Mouse (Mus musculus): ENCODE data around the gene Vmn1r233. TPM values are rescaled to one million over a fixed set of nuclear protein-coding genes. Genes with fewer than 3 reads are reported as not detected.

The Vmn1r233 gene
- polyA plus RNA-seq (2015; fragmentation: Nextera tagmentation; extraction: Ambion mirVana) = not detected in 2 replicates

GRCm38 (mm10) chr17:20996364-20996763 is at the start of gene Vmn1r233:
Vmn1r233 (minus strand) TSS chr17:20996464.
- Histone ChIP-seq H3K4me2 (no peak within 1 kb of the TSS), H3K27ac (no peak within 1 kb of the TSS), H3K36me3 (no peaks in the 10 kb centered on the region), H3K4me1 (no peaks in the 10 kb centered on the region), H3K9ac (no peak within 1 kb of the TSS), H3K27me3 (no peaks in the 10 kb centered on the region), H3K4me3 (no peak within 1 kb of the TSS), H3K9me3 (no peaks in the 10 kb centered on the region)
- no peak for ATAC-seq (ENCODE audit: insufficient number of reproducible peaks, insufficient read depth, low FRiP score, low TSS enrichment, low read depth)

- no peak overlapping the region for H3K27ac ChIP-seq
- WGBS = 91% methylated on average over 1 of the region's 1 CpGs
- no peak overlapping the region for H3K4me3 ChIP-seq
- no peak for ATAC-seq (ENCODE audit: insufficient number of reproducible peaks, insufficient read depth, low FRiP score, low TSS enrichment, low read depth)
- no peak overlapping the region for H3K9ac ChIP-seq
- no peak overlapping the region for H3K4me2 ChIP-seq
- no peaks in the 10 kb centered on the region for H3K4me1 ChIP-seq
- H3K27me3 ChIP-seq = no peaks in the 10 kb centered on the region
- no peaks in the 10 kb centered on the region for H3K9me3 ChIP-seq
- peaks cover 77% of the 10 kb centered on the region for H3K36me3 ChIP-seq
Measured at GRCm38 (mm10) chr17:21018410-21019080, 22.3 kb upstream of the Vmn1r233 start.

GRCm38 (mm10) chr17:21009726-21010125 is 13.5 kb upstream of the Vmn1r233 start:
- peak overlapping the region; percentile 85 for H3K9ac ChIP-seq
- ATAC-seq (ENCODE audit: insufficient number of reproducible peaks, insufficient read depth, low FRiP score, low TSS enrichment, low read depth) = no peak
- H3K36me3 ChIP-seq = peaks cover 22% of the 10 kb centered on the region
- peak overlapping the region; percentile 79 for H3K4me3 ChIP-seq
- no peaks in the 10 kb centered on the region for H3K9me3 ChIP-seq
- 21% methylated on average over 1 of the region's 1 CpGs for WGBS
- H3K27ac ChIP-seq = peak overlapping the region; percentile 91; the same call in 1 of the 2 replicates
- H3K27me3 ChIP-seq = no peaks in the 10 kb centered on the region
- peak overlapping the region; percentile 89 for H3K4me2 ChIP-seq
- peaks cover 17% of the 10 kb centered on the region for H3K4me1 ChIP-seq

- peak within 1 kb of the TSS; percentile 91 for H3K27ac ChIP-seq
- no peaks in the 10 kb centered on the region for H3K9me3 ChIP-seq
- peak within 1 kb of the TSS; percentile 79 for H3K4me3 ChIP-seq
- ATAC-seq (ENCODE audit: insufficient number of reproducible peaks, insufficient read depth, low FRiP score, low TSS enrichment, low read depth) = peak; percentile 89
- H3K36me3 ChIP-seq = peaks cover 18% of the 10 kb centered on the region
- H3K27me3 ChIP-seq = no peaks in the 10 kb centered on the region
- H3K4me2 ChIP-seq = peak within 1 kb of the TSS; percentile 89
- peaks cover 17% of the 10 kb centered on the region for H3K4me1 ChIP-seq
- 5% methylated on average over 36 of the region's 36 CpGs for WGBS
- peak within 1 kb of the TSS; percentile 85 for H3K9ac ChIP-seq
Measured at GRCm38 (mm10) chr17:21008382-21009331, 12.4 kb upstream of the Vmn1r233 start, which contains the start of gene Zfp160. Zfp160 (plus strand) TSS chr17:21008903.

GRCm38 (mm10) chr17:20993716-20994115 is 2.5 kb downstream of the Vmn1r233 start:
- Histone ChIP-seq H3K4me2 (no peak overlapping the region), H3K27ac (no peak overlapping the region), H3K4me1 (no peaks in the 10 kb centered on the region), H3K4me3 (no peak overlapping the region), H3K9ac (no peak overlapping the region), H3K9me3 (no peaks in the 10 kb centered on the region), H3K36me3 (no peaks in the 10 kb centered on the region), H3K27me3 (no peaks in the 10 kb centered on the region)
- no peak for ATAC-seq (ENCODE audit: insufficient number of reproducible peaks, insufficient read depth, low FRiP score, low TSS enrichment, low read depth)
- WGBS = 59% methylated on average over 2 of the region's 2 CpGs

GRCm38 (mm10) chr17:20966681-20967080 is 29.6 kb downstream of the Vmn1r233 start:
- ATAC-seq (ENCODE audit: insufficient number of reproducible peaks, insufficient read depth, low FRiP score, low TSS enrichment, low read depth) = no peak
- H3K27ac ChIP-seq = no peak overlapping the region

GRCm38 (mm10) chr17:20965421-20965820 is 30.8 kb downstream of the Vmn1r233 start:
- Histone ChIP-seq H3K27ac (no peak overlapping the region), H3K36me3 (peaks cover 90% of the 10 kb centered on the region), H3K4me1 (no peaks in the 10 kb centered on the region), H3K4me3 (no peak overlapping the region), H3K27me3 (no peaks in the 10 kb centered on the region), H3K4me2 (no peak overlapping the region), H3K9me3 (no peaks in the 10 kb centered on the region), H3K9ac (no peak overlapping the region)
- WGBS = 89% methylated on average over 4 of the region's 4 CpGs
- ATAC-seq (ENCODE audit: insufficient number of reproducible peaks, insufficient read depth, low FRiP score, low TSS enrichment, low read depth) = no peak

More at GRCm38 (mm10) chr17:20966681-20967080, 29.6 kb downstream of the Vmn1r233 start:
- Histone ChIP-seq H3K4me1 (no peaks in the 10 kb centered on the region), H3K4me3 (no peak overlapping the region), H3K9me3 (no peaks in the 10 kb centered on the region), H3K4me2 (no peak overlapping the region), H3K27me3 (no peaks in the 10 kb centered on the region), H3K9ac (no peak overlapping the region), H3K36me3 (peaks cover 78% of the 10 kb centered on the region)

- H3K36me3 ChIP-seq = peaks cover 98% of the 10 kb centered on the region
- 93% methylated on average over 5 of the region's 5 CpGs for whole genome bisulfite sequencing
- H3K4me2 ChIP-seq = no peak overlapping the region
- H3K4me3 ChIP-seq = no peak overlapping the region
- no peak overlapping the region for H3K27ac ChIP-seq
- H3K9me3 ChIP-seq = no peaks in the 10 kb centered on the region
- no peaks in the 10 kb centered on the region for H3K27me3 ChIP-seq
- H3K4me1 ChIP-seq = no peaks in the 10 kb centered on the region
- no peak overlapping the region for H3K9ac ChIP-seq
- no peak for ATAC-seq (ENCODE audit: insufficient number of reproducible peaks, insufficient read depth, low FRiP score, low TSS enrichment, low read depth)
Measured at GRCm38 (mm10) chr17:20960386-20960785, 35.9 kb downstream of the Vmn1r233 start.

GRCm38 (mm10) chr17:20946636-20947035 is 49.6 kb downstream of the Vmn1r233 start:
- Histone ChIP-seq H3K4me2 (peak overlapping the region; percentile 74), H3K4me1 (peaks cover 19% of the 10 kb centered on the region), H3K9me3 (no peaks in the 10 kb centered on the region), H3K9ac (peak overlapping the region; percentile 89), H3K36me3 (peaks cover 5% of the 10 kb centered on the region; the same call in 1 of the 2 replicates), H3K27me3 (no peaks in the 10 kb centered on the region), H3K4me3 (peak overlapping the region; percentile 77), H3K27ac (no peak overlapping the region; the same call in 1 of the 2 replicates)
- no peak for ATAC-seq (ENCODE audit: insufficient number of reproducible peaks, insufficient read depth, low FRiP score, low TSS enrichment, low read depth)

GRCm38 (mm10) chr17:20946026-20946565 is 50.2 kb downstream of the Vmn1r233 start:
- ATAC-seq (ENCODE audit: insufficient number of reproducible peaks, insufficient read depth, low FRiP score, low TSS enrichment, low read depth) = no peak
- WGBS = 0% methylated on average over 13 of the region's 13 CpGs
- H3K27ac ChIP-seq = peak overlapping the region; percentile 98

More at GRCm38 (mm10) chr17:20946026-20946565, 50.2 kb downstream of the Vmn1r233 start:
- H3K27me3 ChIP-seq = no peaks in the 10 kb centered on the region
- H3K9ac ChIP-seq = peak overlapping the region; percentile 89
- H3K9me3 ChIP-seq = no peaks in the 10 kb centered on the region
- 0 out of 2 replicates have a peak, but pooled peaks cover under 1% of the 10 kb centered on the region for H3K36me3 ChIP-seq
- H3K4me2 ChIP-seq = peak overlapping the region; percentile 74
- peaks cover 19% of the 10 kb centered on the region for H3K4me1 ChIP-seq
- H3K4me3 ChIP-seq = peak overlapping the region; percentile 77

Measured in embryonic facial prominence, embryonic 13.5 days (tissue).